Mouse (Mus musculus) heart, embryonic 15.5 days (tissue): ENCODE measurements around the gene Slc39a10. TPM values are rescaled to one million over a fixed set of nuclear protein-coding genes. Genes with fewer than 3 reads are reported as not detected.

Experiments
- ATAC-seq: fragments of 200-750 bp; cut with Nextera tagmentation; replicated peaks from 2 replicates; pipeline ENCODE4 v1.8.0; 2017; ENCODE audit warnings: low read depth, moderate TSS enrichment; ENCODE audit not compliant: insufficient number of reproducible peaks, insufficient read depth, low FRiP score
- H3K27ac ChIP-seq: fragments of 300-500 bp; sonication (generic); 2 replicates; pipeline ENCODE4 v1.5.1; 2015; ENCODE audit warnings: mild to moderate bottlenecking, inconsistent platforms
- H3K27me3 ChIP-seq: fragments of 300-500 bp; sonication (generic); 2 replicates; pipeline ENCODE4 v1.6.1; 2015; ENCODE audit warnings: inconsistent platforms
- H3K36me3 ChIP-seq: fragments of 300-500 bp; sonication (generic); 2 replicates; pipeline ENCODE4 v1.6.1; 2015; ENCODE audit warnings: mild to moderate bottlenecking, inconsistent platforms
- H3K4me1 ChIP-seq: fragments of 300-500 bp; sonication (generic); replicated peaks from 2 replicates; pipeline ENCODE4 v1.6.1; 2015; ENCODE audit warnings: inconsistent platforms
- H3K4me2 ChIP-seq: fragments of 300-500 bp; sonication (generic); 2 replicates; pipeline ENCODE4 v1.6.1; 2015; ENCODE audit warnings: inconsistent platforms, mild to moderate bottlenecking, moderate library complexity
- H3K4me3 ChIP-seq: fragments of 300-500 bp; sonication (generic); 2 replicates; pipeline ENCODE4 v1.5.1; 2015; ENCODE audit warnings: mild to moderate bottlenecking, inconsistent platforms
- H3K9ac ChIP-seq: fragments of 300-500 bp; sonication (generic); 2 replicates; pipeline ENCODE4 v1.6.1; 2015; ENCODE audit warnings: mild to moderate bottlenecking, inconsistent platforms
- H3K9me3 ChIP-seq: fragments of 300-500 bp; sonication (generic); replicated peaks from 2 replicates; pipeline ENCODE4 v1.6.1; 2016; ENCODE audit warnings: inconsistent platforms
- WGBS: fragments of 180-500 bp; shearing (Covaris S2); methylation state at CpG from one replicate; pipeline ENCODE4 v1.1.7; 2015; ENCODE audit warnings: mixed read lengths; 5-methylcytosine and 5-hydroxymethylcytosine counted together
- polyA plus RNA-seq: library from polyadenylated mRNA; unstranded; fragments of >200 nt; fragmentation: Nextera tagmentation; extraction: Ambion mirVana; gene quantifications from 2 replicates; pipeline ENCODE4 v1.2.1, GENCODE M21; 2015

The Slc39a10 gene
- polyA plus RNA-seq, 1 experiment from 2014 or later, result 22.2 TPM

DNA sequence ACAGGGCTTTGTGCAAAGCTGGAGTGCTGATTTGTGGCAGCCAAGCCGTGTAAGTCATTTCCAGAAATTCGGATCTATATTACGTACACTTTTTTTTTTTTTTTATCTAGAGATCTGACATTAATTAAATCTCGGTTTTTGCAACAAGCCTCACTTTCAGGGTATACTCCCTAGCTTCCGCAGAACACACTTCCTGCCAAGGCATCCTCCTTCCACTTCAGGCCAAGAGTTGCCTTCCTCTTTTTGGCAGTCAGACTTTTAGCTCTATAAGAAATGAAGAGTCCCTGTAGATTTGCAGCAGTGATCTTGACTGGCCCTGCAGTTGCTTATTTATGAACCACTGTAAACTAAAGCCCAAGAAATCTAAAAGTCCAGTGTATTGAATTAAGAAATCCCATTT lies 13.1 kb upstream of the Slc39a10 start:
- no peaks in the 10 kb centered on the region for H3K36me3 ChIP-seq
- H3K4me2 ChIP-seq, result no peak overlapping the region
- no peaks in the 10 kb centered on the region for H3K4me1 ChIP-seq
- 65% methylated on average over 5 of the region's 5 CpGs for WGBS
- no peak overlapping the region for H3K4me3 ChIP-seq
- H3K27ac ChIP-seq, result no peak overlapping the region
- no peak overlapping the region for H3K9ac ChIP-seq
- no peaks in the 10 kb centered on the region for H3K27me3 ChIP-seq
- no peak for ATAC-seq
- H3K9me3 ChIP-seq, result no peaks in the 10 kb centered on the region

- Histone ChIP-seq H3K27me3 (no peaks in the 10 kb centered on the region), H3K27ac (no peak overlapping the region), H3K4me1 (no peaks in the 10 kb centered on the region), H3K9me3 (no peaks in the 10 kb centered on the region), H3K36me3 (no peaks in the 10 kb centered on the region), H3K4me3 (no peak overlapping the region), H3K4me2 (no peak overlapping the region), H3K9ac (no peak overlapping the region)
- no peak for ATAC-seq
- 59% methylated on average over 2 of the region's 2 CpGs for WGBS
Observed at GRCm38 (mm10) chr1:46902102-46902683, 9.5 kb upstream of the Slc39a10 start.

DNA sequence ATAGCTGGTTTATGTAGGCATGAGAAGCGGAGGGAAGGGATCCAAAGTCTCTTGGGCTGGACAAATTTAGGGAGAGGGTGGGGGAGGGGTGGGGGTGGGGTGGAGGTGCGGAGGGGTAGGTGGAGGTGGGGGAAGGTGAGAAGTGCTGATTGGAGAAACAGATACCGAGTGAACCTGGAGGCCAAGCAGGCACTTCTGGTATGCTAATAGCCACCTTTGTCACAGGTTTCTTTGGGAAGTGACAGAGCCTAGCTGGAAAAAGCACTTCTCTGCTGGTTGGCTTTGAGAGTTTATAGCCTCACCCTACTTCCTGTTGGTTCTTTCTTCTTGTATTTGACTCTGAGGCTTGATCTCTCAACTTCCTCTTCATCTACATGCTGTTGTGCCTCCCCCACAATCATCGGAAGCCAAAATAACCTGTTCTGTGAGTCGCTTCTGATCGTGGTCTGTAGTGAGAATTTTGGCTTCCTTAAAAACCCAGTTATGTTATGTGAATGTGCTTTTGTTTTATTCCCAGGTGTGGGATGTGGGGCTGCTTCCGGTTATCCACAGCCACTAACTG lies 1.7 kb upstream of the Slc39a10 start:
- Histone ChIP-seq H3K27ac (no peak overlapping the region), H3K4me3 (no peak overlapping the region)

DNA sequence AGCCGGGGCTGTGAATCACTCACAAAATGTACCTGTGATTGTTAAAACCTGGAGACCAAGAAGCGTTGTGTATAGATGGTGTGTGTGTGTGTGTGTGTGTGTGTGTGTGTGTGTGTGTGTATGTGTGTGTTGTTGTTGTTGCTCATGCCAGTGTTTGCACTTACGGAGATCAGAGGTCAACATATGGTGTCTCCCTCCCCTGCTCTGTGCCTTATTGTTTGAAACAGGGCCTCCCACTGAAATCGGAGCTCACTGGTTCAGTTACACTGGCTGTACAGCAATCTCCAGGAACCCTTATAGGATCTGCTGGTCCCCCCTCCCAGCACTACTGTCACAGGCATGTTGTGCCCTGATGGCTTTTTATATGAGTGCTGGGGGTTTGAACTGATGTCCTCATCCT lies 3.9 kb downstream of the Slc39a10 start:
- H3K4me1 ChIP-seq, result peaks cover 13% of the 10 kb centered on the region
- ATAC-seq, result no peak
- H3K9ac ChIP-seq, result no peak overlapping the region
- no peaks in the 10 kb centered on the region for H3K9me3 ChIP-seq
- H3K27ac ChIP-seq, result no peak overlapping the region
- no peaks in the 10 kb centered on the region for H3K36me3 ChIP-seq
- no peak overlapping the region for H3K4me3 ChIP-seq
- H3K27me3 ChIP-seq, result no peaks in the 10 kb centered on the region
- WGBS, result 44% methylated on average over 4 of the region's 4 CpGs
- H3K4me2 ChIP-seq, result no peak overlapping the region

More for the DNA sequence above, 1.7 kb upstream of the Slc39a10 start:
- 21% methylated on average over 7 of the region's 7 CpGs for WGBS
- H3K27me3 ChIP-seq, result no peaks in the 10 kb centered on the region
- no peaks in the 10 kb centered on the region for H3K9me3 ChIP-seq
- no peak overlapping the region for H3K9ac ChIP-seq
- ATAC-seq, result no peak
- no peaks in the 10 kb centered on the region for H3K36me3 ChIP-seq
- peaks cover 3% of the 10 kb centered on the region; the same call in 1 of the 2 replicates for H3K4me1 ChIP-seq
- peak overlapping the region; percentile 8; the same call in 1 of the 2 replicates for H3K4me2 ChIP-seq

GRCm38 (mm10) chr1:46888324-46888723 lies 4.3 kb downstream of the Slc39a10 start:
- no peak overlapping the region for H3K9ac ChIP-seq
- no peak overlapping the region for H3K27ac ChIP-seq
- no peaks in the 10 kb centered on the region for H3K9me3 ChIP-seq
- ATAC-seq, result no peak
- H3K36me3 ChIP-seq, result no peaks in the 10 kb centered on the region
- no peak overlapping the region; the same call in 1 of the 2 replicates for H3K4me2 ChIP-seq
- WGBS, result 12% methylated on average over 2 of the region's 2 CpGs
- peaks cover 13% of the 10 kb centered on the region for H3K4me1 ChIP-seq
- no peak overlapping the region for H3K4me3 ChIP-seq
- no peaks in the 10 kb centered on the region for H3K27me3 ChIP-seq

- no peak for ATAC-seq
- H3K4me2 ChIP-seq, result peak overlapping the region; percentile 42
- 17% methylated on average over 6 of the region's 6 CpGs for WGBS
- no peaks in the 10 kb centered on the region for H3K27me3 ChIP-seq
- peaks cover 13% of the 10 kb centered on the region for H3K4me1 ChIP-seq
- H3K9me3 ChIP-seq, result no peaks in the 10 kb centered on the region
- no peak overlapping the region for H3K27ac ChIP-seq
- no peaks in the 10 kb centered on the region for H3K36me3 ChIP-seq
- no peak overlapping the region for H3K9ac ChIP-seq
- H3K4me3 ChIP-seq, result peak overlapping the region; percentile 13; the same call in 1 of the 2 replicates
Observed at GRCm38 (mm10) chr1:46887908-46888307, 4.7 kb downstream of the Slc39a10 start.

- Histone ChIP-seq H3K36me3 (no peaks in the 10 kb centered on the region), H3K4me2 (no peak overlapping the region), H3K27me3 (no peaks in the 10 kb centered on the region), H3K4me3 (no peak overlapping the region), H3K27ac (no peak overlapping the region), H3K4me1 (peaks cover 13% of the 10 kb centered on the region), H3K9me3 (no peaks in the 10 kb centered on the region), H3K9ac (no peak overlapping the region)
- ATAC-seq, result no peak
- WGBS, result 39% methylated on average over 9 of the region's 9 CpGs
Observed at GRCm38 (mm10) chr1:46886091-46886490, 6.6 kb downstream of the Slc39a10 start.

DNA sequence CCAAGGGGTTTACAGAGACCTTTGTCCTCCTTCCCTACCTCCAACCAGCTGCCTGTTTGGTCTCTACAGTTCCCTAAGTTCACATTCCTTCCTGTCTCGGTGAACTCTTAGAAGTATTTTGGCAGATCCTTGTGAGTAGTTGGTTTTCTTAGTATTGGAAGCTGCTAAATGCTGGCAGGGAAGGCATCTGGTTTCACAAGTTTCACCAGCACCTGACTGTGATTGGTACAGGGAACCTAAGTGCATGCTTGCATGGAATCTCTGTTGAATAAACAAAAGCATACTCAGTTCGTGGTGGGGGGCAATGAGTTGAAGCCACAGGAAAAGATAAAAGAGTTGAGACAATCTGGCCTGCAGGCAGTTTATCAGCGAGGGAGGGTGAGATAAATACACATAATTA lies 7.4 kb downstream of the Slc39a10 start:
- Histone ChIP-seq H3K9ac (no peak overlapping the region), H3K27ac (no peak overlapping the region), H3K27me3 (no peaks in the 10 kb centered on the region), H3K4me3 (no peak overlapping the region), H3K4me2 (no peak overlapping the region), H3K9me3 (no peaks in the 10 kb centered on the region), H3K36me3 (no peaks in the 10 kb centered on the region), H3K4me1 (peaks cover 13% of the 10 kb centered on the region)
- WGBS, result 11% methylated on average over 3 of the region's 3 CpGs
- no peak for ATAC-seq

DNA sequence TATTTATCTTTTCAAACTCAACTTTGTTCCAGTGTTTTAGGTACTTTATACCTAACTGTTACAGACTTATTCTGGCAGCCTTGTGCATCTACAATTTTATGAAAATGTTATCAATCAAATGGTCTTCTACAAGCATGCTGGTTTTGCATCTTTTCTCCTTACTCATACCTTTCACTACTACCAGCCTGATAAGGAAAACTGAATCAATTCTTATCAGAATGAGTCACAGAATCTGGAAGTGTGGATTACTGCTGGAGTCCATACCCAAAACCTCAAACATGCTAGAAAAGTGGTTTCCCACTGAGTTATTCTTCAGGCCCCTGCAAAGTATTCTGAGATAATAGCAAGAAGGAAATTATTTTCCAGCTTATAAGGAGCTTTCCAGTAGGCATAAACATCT lies 12.7 kb downstream of the Slc39a10 start:
- no peaks in the 10 kb centered on the region for H3K4me1 ChIP-seq
- no peaks in the 10 kb centered on the region for H3K36me3 ChIP-seq
- no peak overlapping the region for H3K27ac ChIP-seq
- no peak overlapping the region for H3K9ac ChIP-seq
- H3K27me3 ChIP-seq, result no peaks in the 10 kb centered on the region
- no peaks in the 10 kb centered on the region for H3K9me3 ChIP-seq
- H3K4me3 ChIP-seq, result no peak overlapping the region
- no peak overlapping the region for H3K4me2 ChIP-seq
- ATAC-seq, result no peak

DNA sequence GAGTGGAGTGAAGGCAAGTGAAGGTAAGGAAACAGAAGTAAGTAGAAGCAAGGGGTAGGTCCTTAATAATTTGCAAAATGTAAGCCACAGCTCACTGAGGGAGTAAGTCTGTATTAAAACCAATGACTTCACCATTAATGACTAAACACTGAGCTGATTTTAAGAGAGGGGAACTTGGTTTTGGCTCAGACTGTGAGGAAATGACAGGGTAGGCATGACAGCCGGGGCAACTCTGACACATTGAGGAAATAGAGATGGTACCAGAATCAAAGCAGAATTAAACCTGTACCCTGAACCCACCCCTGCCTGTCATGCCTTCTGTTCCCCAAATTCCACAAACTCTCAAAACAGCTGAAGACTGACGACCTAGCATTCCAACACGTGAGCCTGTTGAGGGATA lies 18.9 kb downstream of the Slc39a10 start:
- no peaks in the 10 kb centered on the region for H3K9me3 ChIP-seq
- H3K4me1 ChIP-seq, result no peaks in the 10 kb centered on the region; the same call in 1 of the 2 replicates
- no peak overlapping the region for H3K4me3 ChIP-seq
- no peaks in the 10 kb centered on the region for H3K27me3 ChIP-seq
- no peak overlapping the region for H3K27ac ChIP-seq
- no peak overlapping the region for H3K4me2 ChIP-seq
- no peak overlapping the region for H3K9ac ChIP-seq
- no peak for ATAC-seq
- no peaks in the 10 kb centered on the region for H3K36me3 ChIP-seq
- 51% methylated on average over 3 of the region's 3 CpGs for WGBS

- H3K4me1 ChIP-seq, result no peaks in the 10 kb centered on the region; the same call in 1 of the 2 replicates
- H3K36me3 ChIP-seq, result no peaks in the 10 kb centered on the region
- H3K4me3 ChIP-seq, result no peak overlapping the region
- H3K27me3 ChIP-seq, result no peaks in the 10 kb centered on the region
- no peak overlapping the region for H3K27ac ChIP-seq
- H3K9ac ChIP-seq, result no peak overlapping the region
- ATAC-seq, result no peak
- H3K9me3 ChIP-seq, result no peaks in the 10 kb centered on the region
- H3K4me2 ChIP-seq, result no peak overlapping the region
Observed at GRCm38 (mm10) chr1:46869788-46870187, 22.9 kb downstream of the Slc39a10 start.
